Mouse (Mus musculus) heart, embryonic 12.5 days (tissue): ENCODE measurements around the gene Tspan14. TPM values are rescaled to one million over a fixed set of nuclear protein-coding genes. Genes with fewer than 3 reads are reported as not detected.

ENCODE experiments used
- ATAC-seq: fragments of 200-750 bp; cut with Nextera tagmentation; 2 replicates; pipeline ENCODE4 v1.8.0; 2017; ENCODE audit warnings: moderate TSS enrichment, moderate library complexity; ENCODE audit not compliant: insufficient number of reproducible peaks, low FRiP score
- H3K27ac ChIP-seq: fragments of 300-500 bp; sonication (generic); 2 replicates; pipeline ENCODE4 v1.5.1; 2016; ENCODE audit warnings: mild to moderate bottlenecking, moderate library complexity; ENCODE audit not compliant: poor library complexity, severe bottlenecking
- H3K27me3 ChIP-seq: fragments of 300-500 bp; sonication (generic); replicated peaks from 2 replicates; pipeline ENCODE4 v1.6.1; 2016; ENCODE audit warnings: mild to moderate bottlenecking, moderate library complexity
- H3K36me3 ChIP-seq: fragments of 300-500 bp; sonication (generic); 2 replicates; pipeline ENCODE4 v1.6.1; 2016; ENCODE audit warnings: mild to moderate bottlenecking, moderate library complexity
- H3K4me1 ChIP-seq: fragments of 300-500 bp; sonication (generic); replicated peaks from 2 replicates; pipeline ENCODE4 v1.6.1; 2016; ENCODE audit warnings: mild to moderate bottlenecking
- H3K4me2 ChIP-seq: fragments of 300-500 bp; sonication (generic); 2 replicates; pipeline ENCODE4 v1.6.1; 2016; ENCODE audit warnings: mild to moderate bottlenecking, moderate library complexity
- H3K4me3 ChIP-seq: fragments of 300-500 bp; sonication (generic); 2 replicates; pipeline ENCODE4 v1.5.1; 2016; ENCODE audit warnings: mild to moderate bottlenecking
- H3K9ac ChIP-seq: fragments of 300-500 bp; sonication (generic); 2 replicates; pipeline ENCODE4 v1.6.1; 2016; ENCODE audit warnings: mild to moderate bottlenecking, moderate library complexity
- H3K9me3 ChIP-seq: fragments of 300-500 bp; sonication (generic); replicated peaks from 2 replicates; pipeline ENCODE4 v1.6.1; 2016; ENCODE audit warnings: mild to moderate bottlenecking, moderate library complexity
- WGBS: fragments of 180-500 bp; shearing (Covaris S2); methylation state at CpG from one replicate; pipeline ENCODE4 v1.1.7; 2016; 5-methylcytosine and 5-hydroxymethylcytosine counted together
- polyA plus RNA-seq: library from polyadenylated mRNA; unstranded; fragments of >200 nt; fragmentation: Nextera tagmentation; extraction: Ambion mirVana; gene quantifications from 2 replicates; pipeline ENCODE4 v1.2.1, GENCODE M21; 2016

The Tspan14 gene
- polyA plus RNA-seq, 1 experiment from 2014 or later = 43.2 TPM

GRCm38 (mm10) chr14:40975127-40975721, 8.6 kb upstream of the Tspan14 start:
- no peak overlapping the region for H3K4me2 ChIP-seq
- ATAC-seq = no peak; the same call in 1 of the 2 replicates
- no peaks in the 10 kb centered on the region for H3K9me3 ChIP-seq
- 74% methylated on average over 6 of the region's 6 CpGs for WGBS
- H3K4me3 ChIP-seq = no peak overlapping the region
- peaks cover 7% of the 10 kb centered on the region for H3K4me1 ChIP-seq
- no peaks in the 10 kb centered on the region for H3K36me3 ChIP-seq
- no peaks in the 10 kb centered on the region for H3K27me3 ChIP-seq
- no peak overlapping the region for H3K27ac ChIP-seq
- H3K9ac ChIP-seq = no peak overlapping the region

- Histone ChIP-seq H3K27me3 (no peaks in the 10 kb centered on the region), H3K36me3 (no peaks in the 10 kb centered on the region), H3K4me1 (peaks cover 30% of the 10 kb centered on the region), H3K9ac (no peak overlapping the region), H3K4me2 (peak overlapping the region; percentile 90; the same call in 1 of the 2 replicates), H3K4me3 (no peak overlapping the region), H3K27ac (no peak overlapping the region), H3K9me3 (no peaks in the 10 kb centered on the region)
- 58% methylated on average over 2 of the region's 2 CpGs for WGBS
- no peak for ATAC-seq
Observed at GRCm38 (mm10) chr14:40968051-40968450, 1.4 kb upstream of the Tspan14 start.

GRCm38 (mm10) chr14:40967598-40967900, 942 bp upstream of the Tspan14 start:
- no peaks in the 10 kb centered on the region for H3K27me3 ChIP-seq
- H3K4me2 ChIP-seq = peak overlapping the region; percentile 90
- H3K4me1 ChIP-seq = peaks cover 35% of the 10 kb centered on the region
- peak overlapping the region; percentile 73 for H3K9ac ChIP-seq
- no peak for ATAC-seq
- WGBS = 4% methylated on average over 6 of the region's 6 CpGs
- no peaks in the 10 kb centered on the region for H3K36me3 ChIP-seq
- H3K4me3 ChIP-seq = peak overlapping the region; percentile 84
- peak overlapping the region; percentile 78; the same call in 1 of the 2 replicates for H3K27ac ChIP-seq
- no peaks in the 10 kb centered on the region for H3K9me3 ChIP-seq

DNA sequence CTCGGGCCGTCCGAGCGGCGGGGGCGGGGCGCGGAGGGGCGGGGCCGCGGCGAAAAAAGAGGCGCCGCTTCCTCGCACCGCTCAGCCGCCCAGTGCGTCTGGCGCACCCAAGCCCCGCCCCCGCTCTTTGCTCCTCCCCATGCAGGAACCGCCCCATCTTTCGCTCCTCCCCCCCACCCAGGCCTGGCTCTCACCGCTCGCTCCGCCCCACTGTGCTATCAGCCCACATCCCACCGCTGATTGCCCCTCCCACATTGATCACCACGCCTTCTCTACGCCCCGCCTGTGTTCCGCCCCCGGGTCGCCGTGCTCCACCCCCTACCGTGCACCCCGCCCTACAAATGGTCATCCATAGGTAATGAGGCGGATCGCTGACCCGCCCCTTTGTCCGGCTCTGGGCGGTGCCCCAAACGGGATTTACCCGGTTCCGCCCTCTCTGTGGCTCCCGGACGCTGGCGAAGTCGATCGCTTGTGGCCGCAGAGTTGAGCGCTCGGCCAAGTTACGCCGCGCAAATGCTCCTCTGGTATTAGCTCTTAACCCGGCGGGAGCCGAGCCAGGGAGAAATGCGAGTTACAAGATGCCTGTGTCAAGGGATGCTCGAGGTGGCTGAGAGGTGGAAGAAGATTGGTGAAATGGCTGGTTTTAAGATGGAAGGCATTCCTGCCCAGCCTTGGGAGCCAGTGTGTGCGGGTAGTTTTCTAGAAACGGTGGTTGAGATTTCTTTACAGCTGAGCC, 423 bp upstream of the Tspan14 start:
- Histone ChIP-seq H3K4me3 (peak overlapping the region; percentile 84), H3K4me2 (peak overlapping the region; percentile 90), H3K27me3 (no peaks in the 10 kb centered on the region), H3K4me1 (peaks cover 40% of the 10 kb centered on the region), H3K27ac (peak overlapping the region; percentile 89), H3K9me3 (no peaks in the 10 kb centered on the region), H3K9ac (peak overlapping the region; percentile 90), H3K36me3 (no peaks in the 10 kb centered on the region)
- under 1% methylated on average over 55 of the region's 62 CpGs for WGBS
- peak; percentile 95 for ATAC-seq

DNA sequence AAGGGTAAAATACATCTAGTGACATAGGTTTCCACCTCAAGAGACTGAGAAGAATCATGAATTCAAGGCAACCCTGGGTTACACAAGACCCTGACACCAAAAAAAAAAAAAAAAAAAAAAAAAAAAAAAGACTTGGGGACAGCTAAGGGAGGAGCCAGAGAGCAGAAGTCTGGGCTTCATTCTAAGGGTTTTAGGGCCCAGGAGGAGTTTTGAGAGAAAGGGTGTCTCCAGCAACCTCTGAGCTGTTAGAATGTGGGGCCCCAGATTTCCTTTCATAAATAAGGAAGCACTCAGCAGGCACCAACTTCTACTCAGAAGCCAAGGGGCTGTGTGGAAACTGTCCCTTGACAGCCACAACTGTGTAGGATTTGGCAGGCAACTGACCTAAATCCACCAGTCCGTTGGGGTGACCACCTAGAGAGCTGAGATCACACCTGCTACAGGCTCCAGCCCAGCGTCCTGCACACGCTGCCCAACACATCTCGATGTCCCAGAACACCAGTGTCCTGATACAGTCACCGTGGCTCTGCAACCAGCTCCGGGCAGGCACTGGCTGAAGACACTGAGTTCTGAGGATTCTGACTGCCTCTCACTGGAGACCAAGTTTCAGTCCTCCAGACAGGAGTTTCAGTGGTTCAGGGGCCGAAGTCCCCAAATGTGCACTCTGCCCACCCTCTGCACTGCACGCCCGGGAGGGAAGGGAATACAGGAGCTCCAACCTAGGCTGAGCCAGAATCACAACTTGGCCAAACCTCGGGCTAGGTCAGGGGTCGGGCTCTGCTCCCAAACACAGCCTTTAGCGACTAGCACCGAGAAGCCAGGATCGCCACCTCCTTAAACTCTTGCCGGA, 875 bp downstream of the Tspan14 start:
- Histone ChIP-seq H3K27me3 (no peaks in the 10 kb centered on the region), H3K9me3 (no peaks in the 10 kb centered on the region), H3K27ac (peak overlapping the region; percentile 89), H3K36me3 (no peaks in the 10 kb centered on the region), H3K9ac (peak overlapping the region; percentile 90), H3K4me1 (peaks cover 44% of the 10 kb centered on the region), H3K4me2 (peak overlapping the region; percentile 90), H3K4me3 (peak overlapping the region; percentile 84)
- peak; percentile 0; the same call in 1 of the 2 replicates for ATAC-seq
- WGBS = under 1% methylated on average over 15 of the region's 15 CpGs

DNA sequence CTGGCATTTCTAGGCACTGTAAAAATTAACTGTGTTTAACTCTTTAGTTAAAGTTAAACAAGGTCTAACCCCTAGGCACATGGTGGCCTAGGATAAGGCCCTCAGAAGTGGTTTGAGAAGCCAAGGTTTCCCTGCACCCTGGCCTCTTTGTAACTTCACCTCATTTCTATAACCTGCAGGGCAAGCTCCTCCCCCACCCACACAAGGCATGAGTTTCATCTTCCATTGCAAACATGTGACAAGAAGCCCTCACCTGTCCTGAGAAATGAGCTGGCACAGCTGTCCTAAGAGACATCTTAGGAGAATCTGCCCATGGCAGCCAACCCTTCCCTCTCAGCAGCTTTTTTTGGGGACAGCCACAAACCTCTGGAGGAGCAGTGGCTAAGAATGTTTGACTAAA, 1.7 kb downstream of the Tspan14 start:
- no peak overlapping the region for H3K27ac ChIP-seq
- H3K27me3 ChIP-seq = no peaks in the 10 kb centered on the region
- peak overlapping the region; percentile 84 for H3K4me3 ChIP-seq
- peaks cover 51% of the 10 kb centered on the region for H3K4me1 ChIP-seq
- H3K9ac ChIP-seq = no peak overlapping the region
- no peaks in the 10 kb centered on the region for H3K36me3 ChIP-seq
- H3K4me2 ChIP-seq = peak overlapping the region; percentile 90
- ATAC-seq = no peak
- no peaks in the 10 kb centered on the region for H3K9me3 ChIP-seq

GRCm38 (mm10) chr14:40964214-40964610, 2.4 kb downstream of the Tspan14 start:
- no peak for ATAC-seq
- H3K9me3 ChIP-seq = no peaks in the 10 kb centered on the region
- WGBS = 93% methylated on average over 3 of the region's 3 CpGs
- H3K27me3 ChIP-seq = no peaks in the 10 kb centered on the region
- no peak overlapping the region for H3K4me3 ChIP-seq
- H3K4me1 ChIP-seq = peaks cover 58% of the 10 kb centered on the region
- H3K4me2 ChIP-seq = peak overlapping the region; percentile 45
- no peak overlapping the region for H3K9ac ChIP-seq
- H3K36me3 ChIP-seq = no peaks in the 10 kb centered on the region
- no peak overlapping the region for H3K27ac ChIP-seq

DNA sequence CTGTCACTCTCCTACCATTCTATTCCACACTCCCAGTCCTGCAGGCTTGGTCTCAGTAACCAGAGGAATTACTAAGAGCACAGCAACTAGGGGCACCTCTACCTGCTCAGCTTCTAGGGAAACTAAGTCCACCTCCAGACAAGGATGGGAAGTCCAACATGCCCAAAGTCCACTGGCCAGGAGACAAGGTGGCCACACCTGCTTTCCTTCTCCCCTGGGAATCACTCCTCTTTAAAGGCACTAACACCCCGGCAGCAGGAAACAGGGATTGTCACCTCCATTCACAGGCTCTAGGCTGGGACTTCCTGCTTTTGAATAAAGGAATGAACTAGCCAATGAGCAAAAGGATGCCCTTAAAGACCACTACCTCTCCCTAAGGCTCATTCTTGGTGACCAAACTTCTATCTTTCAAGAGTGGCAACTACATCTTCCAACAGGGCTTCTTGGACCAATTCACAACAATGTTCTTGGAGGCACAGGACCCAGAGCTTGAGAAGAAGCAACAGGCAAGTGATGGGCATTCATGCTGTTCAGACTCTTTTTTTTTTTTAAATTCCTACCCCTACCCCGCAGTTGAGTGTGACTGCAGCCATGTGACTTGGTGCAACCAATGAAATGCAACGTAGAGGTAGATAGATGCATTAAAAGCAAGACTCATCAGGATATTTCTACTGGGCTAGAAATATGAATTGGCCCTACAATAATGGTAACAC, 3.0 kb downstream of the Tspan14 start:
- no peaks in the 10 kb centered on the region for H3K9me3 ChIP-seq
- H3K36me3 ChIP-seq = no peaks in the 10 kb centered on the region
- H3K4me1 ChIP-seq = peaks cover 63% of the 10 kb centered on the region
- ATAC-seq = no peak
- H3K9ac ChIP-seq = no peak overlapping the region
- 55% methylated on average over 3 of the region's 3 CpGs for WGBS
- H3K27me3 ChIP-seq = no peaks in the 10 kb centered on the region
- H3K4me2 ChIP-seq = no peak overlapping the region
- 0 out of 2 replicates have a peak overlapping the region, but pooled peaks have one; percentile 39 for H3K27ac ChIP-seq
- no peak overlapping the region for H3K4me3 ChIP-seq

- peaks cover 66% of the 10 kb centered on the region for H3K4me1 ChIP-seq
- H3K9me3 ChIP-seq = no peaks in the 10 kb centered on the region
- no peak overlapping the region for H3K27ac ChIP-seq
- no peaks in the 10 kb centered on the region for H3K27me3 ChIP-seq
- H3K36me3 ChIP-seq = no peaks in the 10 kb centered on the region
- 77% methylated on average over 11 of the region's 11 CpGs for WGBS
- H3K4me3 ChIP-seq = no peak overlapping the region
- no peak overlapping the region for H3K9ac ChIP-seq
- H3K4me2 ChIP-seq = 0 out of 2 replicates have a peak overlapping the region, but pooled peaks have one; percentile 13
- no peak for ATAC-seq
Observed at GRCm38 (mm10) chr14:40962365-40963290, 4.0 kb downstream of the Tspan14 start.

DNA sequence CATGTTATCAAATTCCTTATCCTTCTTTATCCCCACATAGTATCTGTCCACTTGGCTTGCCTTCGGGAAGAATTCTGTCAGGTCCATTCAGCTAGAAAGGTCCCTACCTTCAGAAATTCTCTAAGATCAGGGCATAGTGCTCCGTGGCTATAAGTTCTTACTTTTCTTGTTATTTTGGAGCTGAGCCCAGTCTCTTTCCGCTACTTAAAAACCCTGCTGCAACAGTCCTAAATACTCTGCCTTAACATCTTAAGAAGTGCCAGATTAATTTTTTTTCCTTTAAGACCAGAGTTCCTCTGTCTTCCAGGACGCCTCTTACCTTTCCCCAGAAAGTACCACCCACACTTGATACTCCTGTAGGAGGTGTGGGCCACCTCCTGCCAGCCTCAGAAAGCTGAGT, 6.4 kb downstream of the Tspan14 start:
- H3K27ac ChIP-seq = no peak overlapping the region
- H3K4me1 ChIP-seq = peaks cover 81% of the 10 kb centered on the region
- H3K4me3 ChIP-seq = no peak overlapping the region
- H3K27me3 ChIP-seq = no peaks in the 10 kb centered on the region
- H3K4me2 ChIP-seq = no peak overlapping the region
- H3K36me3 ChIP-seq = no peaks in the 10 kb centered on the region
- no peaks in the 10 kb centered on the region for H3K9me3 ChIP-seq
- no peak for ATAC-seq
- WGBS = 37% methylated on average over 4 of the region's 4 CpGs
- no peak overlapping the region for H3K9ac ChIP-seq
